Mouse (Mus musculus) lung, postnatal 25 days (tissue): ENCODE data around the gene Gm11084.
A peak's percentile ranks its signal among the peaks of the same experiment; 100 is the strongest.
"Not testable (repeated sequence)": the region's sequence is repeated elsewhere in the genome, so short reads cannot be mapped to it uniquely, and the experiment has no call there.

Source experiments
- DNase-seq: peaks from one replicate; pipeline ENCODE4 v3.0.0; 2022; ENCODE audit warnings: low spot score

The Gm11084 gene

DNA sequence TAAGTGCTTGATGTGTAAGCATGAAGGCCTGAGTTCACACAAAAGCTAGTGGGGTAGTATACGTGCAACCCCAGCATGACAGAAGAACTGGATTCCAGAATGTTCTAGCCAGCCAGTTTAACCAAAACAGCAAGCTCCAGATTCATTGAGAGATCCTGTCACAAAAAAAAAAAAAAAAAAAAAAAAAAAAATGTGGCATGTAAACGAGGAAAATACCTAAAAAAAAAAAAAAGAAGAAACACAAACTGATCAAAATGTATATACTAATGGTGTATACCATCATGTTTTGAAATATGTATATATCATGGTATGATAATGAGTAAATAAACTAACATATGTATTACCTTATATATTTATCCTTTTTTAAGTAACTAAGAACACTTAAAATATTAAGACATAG lies 7.6 kb upstream of the Gm11084 start:
- no peak for DNase-seq

DNA sequence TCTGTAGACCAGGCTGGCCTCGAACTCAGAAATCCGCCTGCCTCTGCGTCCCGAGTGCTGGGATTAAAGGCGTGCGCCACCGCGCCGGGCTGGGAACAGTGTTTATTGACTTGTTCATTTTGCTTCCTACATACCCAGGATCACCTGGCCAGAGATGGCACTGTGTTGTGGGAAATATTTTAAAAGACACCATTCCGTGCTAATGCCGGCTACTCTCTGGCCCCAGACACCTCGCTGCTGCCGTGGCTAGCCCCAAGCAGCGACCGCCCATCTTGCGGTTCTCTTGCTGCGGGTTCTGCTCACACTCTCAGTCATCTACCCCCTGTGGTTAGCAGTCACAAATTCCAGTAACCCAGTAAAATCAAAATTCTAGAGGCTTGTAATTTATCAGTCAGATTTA lies 6.0 kb upstream of the Gm11084 start:
- no peak for DNase-seq

DNA sequence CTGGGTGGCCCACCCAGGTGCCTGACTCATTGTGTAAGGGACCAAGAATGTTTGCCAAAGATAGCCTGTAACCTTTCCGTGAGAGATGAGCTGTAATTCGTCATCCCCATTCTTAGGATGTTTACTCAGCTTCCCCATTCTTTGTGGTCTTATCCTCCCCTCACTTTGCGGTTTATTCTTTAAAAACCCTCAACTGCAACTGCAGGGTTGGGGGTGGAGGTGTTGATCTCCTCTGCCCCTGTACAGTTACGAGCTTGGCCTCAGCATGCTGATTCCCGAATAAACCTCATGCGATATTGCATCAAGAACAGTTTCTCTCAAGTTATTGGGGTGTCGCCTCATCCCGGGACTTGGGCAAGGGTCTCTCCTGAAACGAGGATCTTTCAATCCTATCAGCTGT lies 2.4 kb upstream of the Gm11084 start:
- not testable (repeated sequence) for DNase-seq

DNA sequence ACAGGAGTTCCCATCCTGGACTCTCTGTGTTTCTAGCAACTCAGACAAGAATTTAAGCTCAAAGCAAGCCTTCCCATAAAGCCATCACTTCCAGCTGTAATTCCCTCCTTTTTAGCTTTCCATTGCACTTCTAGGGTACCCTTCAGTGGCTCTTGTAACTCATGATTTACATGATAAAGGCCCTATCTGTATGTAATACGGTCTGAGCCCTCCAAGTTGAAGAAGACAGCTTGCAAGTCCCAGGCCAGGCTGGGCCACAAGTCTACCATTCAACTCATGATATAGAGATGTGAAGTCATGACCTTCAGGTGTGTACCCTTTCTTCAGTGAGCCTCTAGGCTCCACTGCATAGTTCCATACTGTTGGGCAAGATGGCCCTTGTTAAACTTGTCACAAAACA lies 1.0 kb downstream of the Gm11084 start:
- no peak for DNase-seq

DNA sequence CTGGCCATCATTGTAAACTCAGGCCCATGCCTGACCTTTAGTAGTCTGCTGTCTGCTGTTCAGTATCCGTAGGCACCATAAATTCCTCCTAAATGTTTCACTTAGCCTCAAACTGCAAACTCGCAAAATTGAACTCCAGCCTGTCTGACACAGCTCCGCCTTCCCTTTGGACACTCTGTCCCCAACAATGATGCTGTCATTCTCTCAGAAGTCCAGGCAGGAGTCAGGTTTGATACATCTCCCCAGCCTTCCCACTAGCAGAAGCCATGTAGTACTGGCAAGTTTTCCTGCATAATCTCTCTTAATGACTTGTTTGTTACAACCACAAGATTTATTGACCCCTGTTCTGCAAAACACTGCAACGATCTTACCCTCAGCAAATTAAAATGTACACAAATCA lies 1.7 kb downstream of the Gm11084 start:
- no peak for DNase-seq

DNA sequence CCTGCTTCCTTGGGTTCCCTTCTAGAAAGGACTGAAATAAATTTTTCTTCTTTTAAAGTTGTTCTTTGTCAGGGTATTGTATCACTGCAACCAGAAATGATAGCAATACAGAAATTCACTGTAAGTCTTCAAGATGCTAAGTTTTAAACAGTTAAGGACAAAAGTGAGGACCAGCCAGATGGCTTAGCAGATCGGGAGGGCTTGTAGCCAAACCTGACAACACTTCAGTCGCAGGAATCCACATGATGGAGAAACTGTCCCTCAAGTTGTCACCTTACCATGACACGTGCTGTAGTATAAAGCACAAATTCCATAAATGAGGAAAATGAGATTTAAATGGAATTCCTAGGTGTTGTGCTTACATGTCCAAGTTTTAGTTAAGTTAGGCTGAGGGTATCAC lies 3.3 kb downstream of the Gm11084 start:
- no peak for DNase-seq

DNA sequence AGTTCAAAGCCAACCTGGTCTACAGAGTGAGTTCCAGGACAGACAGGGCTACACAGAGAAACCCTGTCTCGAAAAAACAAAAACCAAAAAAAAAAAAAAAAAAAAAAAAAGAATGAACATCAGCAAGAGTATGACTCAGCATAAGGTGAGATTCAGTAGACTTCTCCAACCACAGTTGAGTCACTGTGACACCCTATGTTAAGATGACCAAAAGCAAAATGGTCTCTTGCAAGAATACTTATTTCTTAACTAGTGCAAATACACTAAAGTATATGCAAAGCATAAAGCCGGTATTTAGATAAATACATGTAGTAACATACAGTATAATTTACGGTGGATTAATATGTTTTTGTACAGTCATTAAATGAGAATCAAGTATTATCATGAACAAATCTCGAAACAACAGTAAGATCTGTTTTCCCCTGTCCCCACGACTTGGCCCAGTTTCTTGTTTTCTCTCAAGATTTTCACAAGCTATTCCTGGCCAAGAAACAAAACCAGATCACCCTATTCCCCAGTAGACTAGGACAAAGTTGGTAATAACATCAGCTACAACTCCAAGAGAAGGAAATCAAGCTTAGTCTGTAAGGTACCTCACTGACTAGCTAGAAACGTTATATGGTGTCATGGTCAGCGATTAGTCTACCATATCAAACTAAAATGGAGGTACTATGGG lies 4.3 kb downstream of the Gm11084 start:
- DNase-seq, result no peak

DNA sequence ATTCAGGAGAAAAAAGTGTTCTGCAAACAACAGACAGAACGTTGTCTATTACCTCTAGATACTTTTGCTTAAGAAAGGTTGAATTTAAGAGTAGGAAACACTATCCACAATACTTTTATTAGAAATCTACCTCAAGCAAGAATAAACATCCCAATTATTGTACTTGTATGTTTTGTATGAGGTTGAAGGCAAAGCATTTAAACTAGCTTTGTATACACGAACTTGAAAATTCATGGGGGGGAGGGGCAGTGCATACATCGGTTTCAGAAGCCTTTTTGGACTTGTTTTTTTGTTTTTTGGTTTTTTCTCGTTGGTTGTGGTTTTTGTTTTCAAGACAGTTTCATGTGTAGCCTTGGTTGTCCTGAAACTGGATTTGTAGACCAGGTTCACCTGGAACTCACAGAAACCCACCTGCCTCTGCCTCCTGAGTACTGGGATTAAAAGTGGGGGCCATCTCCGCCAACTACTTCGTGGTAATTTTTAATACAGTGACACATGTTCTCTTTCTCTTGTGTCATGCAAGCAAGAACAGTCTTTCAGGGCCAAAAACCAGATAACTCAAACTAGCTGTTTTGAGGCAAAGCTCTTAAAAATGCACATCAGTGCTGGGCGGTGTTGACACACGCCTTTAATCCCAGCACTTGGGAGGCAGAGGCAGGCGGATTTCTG lies 4.9 kb downstream of the Gm11084 start:
- no peak for DNase-seq

DNA sequence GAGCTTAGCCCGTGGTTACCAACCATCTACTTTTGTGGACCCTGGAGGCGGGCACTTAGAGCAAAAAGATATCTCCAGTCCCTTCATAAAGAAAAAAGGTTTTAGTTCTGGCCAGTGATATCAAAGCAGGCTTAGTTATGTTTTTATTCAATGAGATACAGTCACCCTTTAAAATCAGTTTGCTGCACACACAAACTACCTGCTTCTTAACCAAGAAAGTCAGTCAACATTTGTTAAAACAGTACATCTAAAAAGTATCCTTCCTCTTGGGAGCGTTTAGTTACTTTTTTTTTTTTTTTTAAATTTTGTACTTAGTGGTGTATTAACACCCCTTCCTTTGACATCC lies 5.5 kb downstream of the Gm11084 start:
- no peak for DNase-seq

DNA sequence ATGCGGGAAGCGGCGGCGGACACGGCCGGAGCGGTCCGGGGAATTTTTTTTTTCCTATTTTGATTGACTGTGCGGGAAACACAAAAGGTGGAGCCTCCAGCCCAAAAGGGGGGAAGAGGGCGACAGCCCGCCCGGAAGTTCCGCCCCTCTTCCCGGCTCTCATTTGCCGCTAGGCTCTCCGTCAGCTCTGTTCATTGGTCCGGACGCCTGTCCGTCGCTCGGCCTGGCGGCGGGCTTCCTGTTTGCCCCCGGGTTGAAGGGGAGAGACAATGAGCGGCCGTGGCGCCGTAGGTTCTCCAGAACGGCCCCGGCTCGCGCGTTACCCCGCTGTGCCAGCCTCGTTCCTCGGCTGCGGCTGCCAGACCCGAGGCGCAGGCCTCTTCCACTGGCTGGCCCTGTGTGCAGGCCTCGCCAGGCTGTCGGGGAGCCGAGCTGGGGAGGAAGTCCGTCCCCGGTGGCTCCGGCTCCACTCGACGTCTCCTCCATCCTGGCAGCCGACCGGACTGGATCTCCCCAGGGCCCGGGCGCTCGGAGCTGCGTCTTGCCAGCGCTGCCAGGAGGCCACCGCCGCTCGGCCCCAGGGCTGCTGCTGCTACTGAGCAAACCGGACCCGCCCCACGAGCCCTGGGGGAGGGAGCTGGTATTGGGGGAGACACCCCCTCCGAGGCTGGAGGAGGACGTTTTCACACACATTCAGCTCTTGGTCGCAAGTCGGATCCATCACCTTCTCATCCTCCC lies 6.0 kb downstream of the Gm11084 start, which contains the start of gene Sp3:
Sp3 (minus strand) TSS at position 110 of the 738 bp plus-strand sequence.
- peak; percentile 98 for DNase-seq

DNA sequence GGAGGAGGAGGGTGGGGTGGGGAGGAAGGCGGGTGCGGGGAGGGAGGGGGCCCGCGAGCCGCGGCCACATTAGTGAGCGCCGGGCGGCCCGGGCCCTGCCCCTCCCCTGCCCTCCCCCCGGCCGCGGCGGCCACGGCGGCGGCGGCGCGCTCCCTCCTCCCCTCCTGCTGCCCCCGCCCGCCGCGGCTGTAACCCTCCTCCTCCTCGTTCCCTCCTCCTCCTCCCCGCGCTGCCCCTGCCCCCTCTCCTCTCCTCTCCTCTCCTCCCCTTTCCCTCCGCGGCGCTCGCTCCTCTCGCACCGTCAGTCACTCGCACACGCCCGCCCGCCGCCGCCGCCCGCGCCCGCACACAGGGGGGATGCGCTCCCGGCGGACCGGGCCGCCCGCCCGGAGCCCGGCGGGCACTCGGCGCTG lies 6.9 kb downstream of the Gm11084 start:
- DNase-seq, result peak; percentile 89

DNA sequence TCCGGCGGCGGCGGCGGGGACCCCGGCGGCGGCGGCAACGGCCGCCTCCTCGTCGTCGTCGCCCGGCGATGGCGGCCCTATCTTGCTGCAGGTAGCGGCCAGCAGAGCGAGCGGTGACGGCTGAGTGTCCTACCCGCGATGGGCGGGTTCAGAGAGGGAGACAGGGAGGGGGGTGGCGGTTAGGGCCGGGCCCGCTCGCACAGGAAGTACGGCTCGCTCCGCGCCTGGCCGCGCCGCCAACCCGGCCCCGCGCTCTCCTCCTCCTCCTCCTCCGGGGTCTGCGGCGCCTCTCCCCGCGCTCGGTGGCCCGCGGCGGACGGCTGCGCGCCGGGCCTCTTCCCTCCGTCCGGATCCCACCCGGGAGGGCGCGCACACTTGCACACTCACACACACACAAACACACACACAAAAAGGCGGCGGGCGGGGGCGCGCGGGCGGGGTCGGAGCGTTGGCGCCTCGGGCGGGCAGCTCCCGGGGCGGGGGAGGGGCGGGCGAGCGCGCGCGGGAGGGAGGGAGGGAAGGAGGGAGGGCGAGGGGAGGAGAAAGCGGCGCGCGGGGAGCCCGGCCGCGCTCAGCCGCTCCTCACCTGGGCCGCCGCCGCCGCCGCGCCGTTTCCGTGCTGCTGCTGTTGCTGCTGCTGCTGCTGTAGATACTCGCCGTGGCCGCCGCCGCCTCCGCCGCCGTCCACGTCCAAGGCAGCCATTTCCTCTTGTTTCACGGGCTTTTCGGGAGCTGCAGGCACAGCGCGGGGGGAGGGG lies 7.4 kb downstream of the Gm11084 start:
- peak; percentile 94 for DNase-seq

DNA sequence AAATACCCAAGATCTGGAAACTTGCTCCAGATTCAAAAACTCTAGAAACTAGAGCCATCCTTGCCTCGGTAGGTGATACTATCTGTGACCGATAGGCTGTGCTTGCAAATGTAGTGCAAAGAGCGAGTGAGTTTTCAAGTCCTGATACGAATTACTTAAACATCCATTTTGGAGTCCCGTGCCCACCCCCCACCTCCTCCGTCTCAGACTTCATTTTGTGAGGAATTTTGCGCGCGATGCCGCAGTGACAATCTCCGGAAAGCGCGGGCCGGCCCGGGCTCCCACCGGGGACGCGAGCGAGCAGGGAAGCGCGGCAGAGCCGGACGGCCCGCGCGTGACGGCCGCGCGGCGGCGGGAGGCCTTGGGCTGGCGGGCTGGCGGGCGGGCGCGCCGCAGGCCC lies 8.0 kb downstream of the Gm11084 start:
- DNase-seq, result peak; percentile 55

DNA sequence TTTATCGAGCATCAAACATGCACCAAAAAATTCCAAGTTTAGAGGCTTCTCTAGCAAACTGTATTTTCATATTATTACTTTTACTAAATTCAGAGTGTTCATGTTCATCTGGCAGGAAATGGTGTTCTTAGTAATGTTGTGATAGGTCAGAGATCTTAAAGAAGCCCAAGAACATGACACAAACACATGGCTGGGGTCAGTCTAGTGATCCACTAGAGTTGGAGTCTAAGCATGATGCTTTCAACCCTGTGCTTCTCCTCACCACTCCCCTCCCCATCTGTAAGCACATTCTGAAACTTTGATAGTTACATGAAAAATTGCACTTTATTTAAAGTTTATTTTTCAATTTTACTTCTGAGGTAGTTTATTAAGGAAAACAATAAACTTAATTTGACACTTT lies 9.2 kb downstream of the Gm11084 start:
- DNase-seq, result no peak

DNA sequence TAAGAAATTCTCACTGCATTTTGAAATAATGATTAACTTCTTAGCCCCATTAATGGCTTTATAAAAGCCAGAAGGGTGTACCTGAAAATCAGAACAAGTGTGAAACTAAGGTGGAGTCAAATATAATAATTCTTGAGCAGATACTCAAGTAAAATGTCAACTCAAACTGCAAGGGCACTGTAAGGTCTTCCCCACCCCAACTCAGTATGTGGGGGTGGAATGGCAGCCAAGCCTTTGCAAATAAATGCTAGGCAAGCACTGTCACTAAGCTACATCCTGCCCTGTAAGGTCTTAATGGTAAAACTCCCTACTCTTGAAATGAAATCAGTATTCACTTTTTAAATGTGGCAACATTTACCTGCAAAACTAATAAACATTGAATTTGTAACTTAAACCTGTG lies 10.5 kb downstream of the Gm11084 start:
- no peak for DNase-seq

DNA sequence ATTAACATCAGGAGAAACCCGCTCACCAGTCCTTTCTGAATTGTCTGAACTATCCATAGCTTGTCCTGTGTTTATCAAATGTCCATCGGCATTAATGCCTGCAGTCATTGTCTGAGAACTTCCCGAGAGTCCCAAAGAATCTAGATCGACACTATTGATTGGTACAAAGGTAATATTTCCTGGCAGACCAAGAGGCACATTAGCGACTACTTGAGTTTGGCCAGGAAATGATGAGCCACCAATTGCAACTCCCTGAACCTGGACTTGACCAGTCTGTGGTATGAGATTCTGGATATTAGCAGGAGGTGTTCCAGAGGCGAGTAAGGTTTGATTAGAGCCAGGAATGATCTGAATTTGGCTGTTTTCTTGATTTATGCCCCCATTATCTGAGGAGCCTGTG lies 15.7 kb downstream of the Gm11084 start:
- no peak for DNase-seq

DNA sequence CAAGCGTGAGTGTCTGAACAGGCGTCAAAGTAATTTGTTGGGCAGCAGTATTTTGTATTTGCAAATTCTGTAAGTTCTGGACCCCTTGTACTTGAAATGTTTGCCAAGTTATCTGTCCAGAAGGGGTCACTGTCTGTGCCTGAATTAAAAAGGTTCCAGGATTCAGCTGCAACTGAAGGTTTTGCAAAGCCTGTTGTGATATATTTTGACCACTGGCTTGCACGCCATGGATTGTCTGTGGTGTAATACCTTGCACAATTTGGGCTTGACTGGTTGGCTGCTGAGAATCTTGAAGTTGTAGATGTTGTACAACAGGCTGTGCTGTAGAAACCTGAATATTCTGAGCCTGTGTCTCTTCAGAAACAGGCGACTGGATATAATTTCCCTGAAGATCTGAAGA lies 16.2 kb downstream of the Gm11084 start:
- no peak for DNase-seq

DNA sequence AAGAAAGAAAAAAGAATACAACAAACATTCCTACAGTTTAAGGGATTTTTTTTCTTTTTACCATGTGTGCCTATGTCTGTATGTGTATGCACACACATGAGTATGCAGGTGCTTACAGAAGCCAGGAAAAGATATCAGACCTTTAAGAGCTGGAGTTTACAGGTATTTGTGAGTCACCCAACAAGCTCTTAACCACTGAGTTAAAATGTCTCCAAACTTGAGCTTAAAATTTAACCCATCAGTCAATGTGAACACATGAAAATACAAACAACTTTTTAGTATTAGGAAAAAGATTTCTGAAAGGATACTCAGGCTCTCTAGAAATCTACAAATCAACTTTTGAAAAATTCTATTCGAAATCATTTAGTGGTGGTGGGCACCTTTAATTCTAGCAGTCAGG lies 18.0 kb downstream of the Gm11084 start:
- DNase-seq, result no peak

DNA sequence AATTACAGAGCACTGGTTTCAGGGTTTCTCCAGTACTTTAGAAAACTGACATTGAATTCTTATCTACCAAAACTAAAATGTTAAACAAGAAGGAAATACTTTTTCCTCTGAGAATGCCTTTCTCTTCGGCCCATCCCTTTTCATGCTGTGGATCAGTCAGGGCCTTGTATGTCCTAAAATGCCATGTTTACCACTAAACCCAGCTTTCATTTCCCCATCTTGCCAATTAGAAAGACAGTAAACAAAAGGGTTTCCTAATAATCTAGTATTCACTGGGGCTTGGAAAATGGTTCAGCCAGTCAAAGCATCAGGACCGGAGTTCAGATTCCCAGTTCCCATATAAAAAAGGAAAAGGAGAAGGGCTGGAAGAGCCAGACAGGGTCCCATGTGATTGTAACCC lies 21.1 kb downstream of the Gm11084 start:
- no peak for DNase-seq

DNA sequence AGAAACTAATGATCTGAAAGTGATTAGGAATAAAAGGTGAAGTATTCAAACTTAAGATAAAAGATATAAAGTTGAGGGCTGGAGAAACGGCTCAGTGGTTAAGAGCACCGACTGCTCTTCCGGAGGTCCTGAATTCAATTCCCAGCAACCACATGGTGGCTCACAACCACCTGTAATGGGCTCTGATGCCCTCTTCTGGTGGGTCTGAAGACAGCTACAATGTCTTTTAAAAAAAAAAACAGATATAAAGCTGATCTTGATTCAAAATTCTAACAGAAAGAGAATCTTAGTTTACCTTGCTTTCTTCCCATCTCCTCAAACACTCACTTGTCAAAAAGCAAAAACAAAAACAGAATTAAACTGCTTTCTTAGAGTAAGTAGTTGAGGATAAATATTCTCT lies 30.1 kb downstream of the Gm11084 start:
- no peak for DNase-seq

DNA sequence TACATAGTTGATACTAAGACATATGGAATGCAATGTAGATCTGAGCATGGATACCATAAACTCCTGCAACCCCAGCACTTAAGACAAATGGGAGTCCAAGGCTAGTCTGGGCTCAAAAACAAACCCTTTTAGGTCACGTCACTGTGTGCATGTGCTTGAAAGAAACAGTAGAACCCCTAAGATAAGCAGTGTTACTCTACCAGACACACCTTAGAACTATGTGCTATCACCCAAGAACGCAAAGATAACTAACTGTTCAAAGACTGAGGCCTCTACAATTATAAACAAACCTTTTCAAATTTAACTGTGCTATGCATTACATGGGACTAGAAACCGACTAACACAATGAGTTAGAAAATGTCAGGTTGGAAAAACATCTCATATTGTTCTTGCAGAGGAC lies 33.5 kb downstream of the Gm11084 start:
- DNase-seq, result no peak

DNA sequence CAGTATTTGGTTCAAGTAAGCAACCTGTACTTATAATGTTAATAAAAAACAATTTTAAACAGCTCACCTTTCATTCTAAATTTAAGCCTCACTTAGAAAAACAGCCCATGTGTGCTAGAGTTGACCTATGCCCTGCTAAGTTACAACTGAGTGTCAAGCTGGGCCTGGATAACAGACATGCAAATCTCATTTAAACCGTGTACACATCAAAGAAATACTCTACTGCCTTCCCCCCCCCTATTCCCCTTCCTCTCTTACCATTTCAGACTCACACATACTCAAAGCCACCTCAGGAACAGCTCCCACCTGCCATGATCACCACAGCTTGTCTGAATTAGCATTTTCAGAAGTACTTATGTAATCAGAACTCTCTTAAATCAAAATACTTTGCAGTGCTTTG lies 50.6 kb downstream of the Gm11084 start:
- DNase-seq, result no peak

DNA sequence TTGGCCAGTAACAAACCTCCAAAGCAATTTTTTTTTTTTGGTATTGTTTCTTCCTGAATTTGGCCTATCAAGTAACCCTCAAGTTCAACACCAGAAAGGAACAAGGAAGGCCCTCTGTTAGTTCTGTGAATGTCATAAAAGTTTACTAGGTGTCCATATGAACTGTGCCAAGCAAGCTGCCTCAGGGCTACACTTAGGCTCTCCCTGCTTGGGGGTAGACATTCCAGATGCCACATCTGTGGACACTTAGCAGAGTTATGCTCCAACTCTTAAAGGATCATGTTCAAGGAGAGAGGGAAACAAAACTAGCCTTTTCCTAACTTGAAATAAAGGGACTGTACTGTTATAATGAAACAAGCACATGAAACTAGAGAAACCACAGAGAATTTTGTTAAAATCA lies 54.3 kb downstream of the Gm11084 start:
- no peak for DNase-seq
